Mouse (Mus musculus): ENCODE measurements at regions not wholly inside any gene's neighbourhood (a gene's known extent, or its start where the extent isn't known, plus 50 kb on each side); places are given as distances from the start of the nearest gene placed in this dataset.
A peak's percentile ranks its signal among the peaks of the same experiment; 100 is the strongest.

DNA sequence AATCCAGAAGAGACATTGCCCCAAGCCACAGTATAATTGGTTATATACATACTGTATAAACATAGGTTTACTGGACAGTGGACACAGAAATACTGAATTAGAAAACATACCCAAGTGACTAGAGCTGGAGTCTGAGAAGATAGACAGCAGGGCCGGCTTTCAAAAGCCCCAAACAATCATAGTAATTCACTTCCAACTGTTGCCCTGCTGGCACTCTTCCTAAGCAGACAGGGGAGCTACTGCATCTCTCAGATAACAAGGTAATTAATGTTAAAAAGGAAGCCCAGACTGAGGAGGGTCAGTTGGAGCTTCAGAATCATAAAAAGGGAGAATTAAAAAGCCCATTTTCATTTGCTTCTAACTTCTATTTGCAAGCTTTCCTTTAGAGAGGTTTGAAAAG, 764.5 kb downstream of the Vgll3 start:
- H3K4me1 ChIP-seq (ENCODE audit: control insufficient read depth, insufficient read depth) = no peaks in the 10 kb centered on the region
- H3K4me2 ChIP-seq (ENCODE audit: low read depth, low read length) = no peak overlapping the region
- 24% methylated on average over 1 of the region's 1 CpGs for WGBS
- no peak overlapping the region for H3K27ac ChIP-seq (ENCODE audit: low read depth)
- no peak for ATAC-seq (ENCODE audit: insufficient read depth, low read depth)
- no peak overlapping the region for H3K4me3 ChIP-seq (ENCODE audit: low read depth, low read length)
- no peak for DNase-seq (ENCODE audit: low spot score)
- no peaks in the 10 kb centered on the region for H3K27me3 ChIP-seq (ENCODE audit: control insufficient read depth, insufficient read depth, low read length)
- no peak for TF ChIP-seq EP300 (IDR thresholded peaks at IDR 0.05; ENCODE audit: low read depth)
- TF ChIP-seq CTCF (IDR thresholded peaks at IDR 0.05; ENCODE audit: low read depth) = no peak
- no peak overlapping the region for H3K9ac ChIP-seq (replicated peaks; ENCODE audit: low read depth, low read length)
- H3K36me3 ChIP-seq (replicated peaks; ENCODE audit: control insufficient read depth, insufficient read depth, low read length) = no peaks in the 10 kb centered on the region
- no peaks in the 10 kb centered on the region for H3K9me3 ChIP-seq (replicated peaks; ENCODE audit: control insufficient read depth, low read length)

- DNase-seq (ENCODE audit: low spot score) (peak; percentile 16), ATAC-seq (ENCODE audit: insufficient read depth, low read depth) (no peak)
- no peak overlapping the region for H3K9ac ChIP-seq (replicated peaks; ENCODE audit: low read depth, low read length)
- peak overlapping the region; percentile 56 for H3K4me2 ChIP-seq (ENCODE audit: low read depth, low read length)
- H3K27me3 ChIP-seq (ENCODE audit: control insufficient read depth, insufficient read depth, low read length) = no peaks in the 10 kb centered on the region
- H3K27ac ChIP-seq (ENCODE audit: low read depth) = no peak overlapping the region
- WGBS = 8% methylated on average over 12 of the region's 12 CpGs
- no peaks in the 10 kb centered on the region for H3K9me3 ChIP-seq (replicated peaks; ENCODE audit: control insufficient read depth, low read length)
- no peaks in the 10 kb centered on the region for H3K4me1 ChIP-seq (ENCODE audit: control insufficient read depth, insufficient read depth)
- H3K4me3 ChIP-seq (ENCODE audit: low read depth, low read length) = peak overlapping the region; percentile 35
- no peaks in the 10 kb centered on the region for H3K36me3 ChIP-seq (replicated peaks; ENCODE audit: control insufficient read depth, insufficient read depth, low read length)
- TF ChIP-seq EP300 (IDR thresholded peaks at IDR 0.05; ENCODE audit: low read depth) (no peak), CTCF (IDR thresholded peaks at IDR 0.05; ENCODE audit: low read depth) (no peak)
Observed at GRCm38 (mm10) chr16:66585698-66586284, 770.7 kb downstream of the Vgll3 start.

DNA sequence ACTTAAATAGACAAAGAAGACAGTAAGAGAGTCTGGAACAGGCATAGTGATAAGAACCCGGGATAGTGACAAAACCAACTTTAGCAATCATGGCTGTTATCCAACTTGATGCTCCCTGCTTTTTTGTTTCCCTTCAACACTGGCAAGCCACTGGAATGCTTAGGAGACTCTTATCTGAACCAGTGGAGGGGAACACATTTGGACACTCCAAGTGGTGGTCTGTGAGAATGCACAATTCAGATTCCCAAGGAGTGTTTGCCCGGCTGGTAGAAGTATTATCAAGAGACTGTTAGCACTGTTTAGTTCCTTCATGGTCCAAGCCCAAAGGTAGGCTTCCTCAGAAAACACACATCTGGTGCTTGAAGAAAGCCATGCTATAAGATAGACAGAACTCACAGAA, 787.2 kb downstream of the Vgll3 start:
- peak; percentile 28; the same call in 1 of the 2 replicates for TF ChIP-seq CTCF (IDR thresholded peaks at IDR 0.05; ENCODE audit: low read depth)
- no peak for TF ChIP-seq EP300 (IDR thresholded peaks at IDR 0.05; ENCODE audit: low read depth)
- no peaks in the 10 kb centered on the region for H3K27me3 ChIP-seq (ENCODE audit: control insufficient read depth, insufficient read depth, low read length)
- no peak overlapping the region for H3K27ac ChIP-seq (ENCODE audit: low read depth)
- no peaks in the 10 kb centered on the region for H3K4me1 ChIP-seq (ENCODE audit: control insufficient read depth, insufficient read depth)
- no peak for DNase-seq (ENCODE audit: low spot score)
- 9% methylated on average over 2 of the region's 2 CpGs for WGBS
- ATAC-seq (ENCODE audit: insufficient read depth, low read depth) = no peak
- H3K36me3 ChIP-seq (replicated peaks; ENCODE audit: control insufficient read depth, insufficient read depth, low read length) = no peaks in the 10 kb centered on the region
- no peak overlapping the region for H3K4me3 ChIP-seq (ENCODE audit: low read depth, low read length)
- H3K4me2 ChIP-seq (ENCODE audit: low read depth, low read length) = no peak overlapping the region
- no peaks in the 10 kb centered on the region for H3K9me3 ChIP-seq (replicated peaks; ENCODE audit: control insufficient read depth, low read length)
- H3K9ac ChIP-seq (replicated peaks; ENCODE audit: low read depth, low read length) = no peak overlapping the region

DNA sequence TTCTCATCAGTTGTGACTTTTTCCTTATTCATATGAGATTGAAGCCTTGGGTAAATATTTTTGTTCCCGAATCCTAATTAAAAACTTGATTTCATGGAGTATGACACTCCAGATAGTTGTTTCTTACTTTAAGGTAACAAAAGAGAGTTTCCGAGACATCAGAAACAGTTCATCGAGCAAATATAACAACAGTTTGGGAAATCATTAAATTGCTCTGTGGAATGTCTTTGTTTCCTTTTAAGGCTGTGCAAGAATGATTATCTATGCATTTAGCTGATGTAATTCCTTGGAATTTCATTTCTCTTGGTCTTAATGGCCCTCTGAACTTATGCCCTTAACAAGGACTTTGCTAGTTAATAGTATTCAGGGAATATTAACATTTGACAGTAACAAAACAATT, 787.6 kb downstream of the Vgll3 start:
- WGBS = 87% methylated on average over 3 of the region's 3 CpGs
- ATAC-seq (ENCODE audit: insufficient read depth, low read depth) (no peak), DNase-seq (ENCODE audit: low spot score) (no peak)
- TF ChIP-seq CTCF (IDR thresholded peaks at IDR 0.05; ENCODE audit: low read depth) (no peak), EP300 (IDR thresholded peaks at IDR 0.05; ENCODE audit: low read depth) (no peak)
- no peaks in the 10 kb centered on the region for H3K36me3 ChIP-seq (replicated peaks; ENCODE audit: control insufficient read depth, insufficient read depth, low read length)
- H3K4me1 ChIP-seq (ENCODE audit: control insufficient read depth, insufficient read depth) = no peaks in the 10 kb centered on the region
- H3K27ac ChIP-seq (ENCODE audit: low read depth) = no peak overlapping the region
- no peak overlapping the region for H3K9ac ChIP-seq (replicated peaks; ENCODE audit: low read depth, low read length)
- no peak overlapping the region for H3K4me3 ChIP-seq (ENCODE audit: low read depth, low read length)
- no peaks in the 10 kb centered on the region for H3K27me3 ChIP-seq (ENCODE audit: control insufficient read depth, insufficient read depth, low read length)
- H3K4me2 ChIP-seq (ENCODE audit: low read depth, low read length) = no peak overlapping the region
- H3K9me3 ChIP-seq (replicated peaks; ENCODE audit: control insufficient read depth, low read length) = no peaks in the 10 kb centered on the region

DNA sequence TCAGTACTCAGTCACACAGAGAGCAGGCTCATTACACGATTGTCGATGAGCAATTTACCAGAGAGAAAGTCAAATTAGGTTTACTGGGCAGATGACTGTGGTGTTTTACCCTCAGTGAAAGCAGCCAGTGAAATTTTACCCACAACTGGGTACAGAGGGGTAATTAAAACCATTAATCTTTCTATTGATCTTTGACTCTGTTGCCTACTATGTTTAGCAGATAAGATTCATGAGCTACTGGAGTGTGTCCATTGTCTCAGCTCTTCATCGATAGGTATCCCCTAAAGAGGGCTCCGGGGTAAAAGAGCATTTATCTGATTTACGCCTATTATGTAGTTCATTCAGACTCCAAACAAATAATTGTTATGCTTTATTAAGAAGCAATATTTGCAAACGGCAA, 788.8 kb downstream of the Vgll3 start:
- no peak for ATAC-seq (ENCODE audit: insufficient read depth, low read depth)
- whole genome bisulfite sequencing = 87% methylated on average over 6 of the region's 6 CpGs
- TF ChIP-seq EP300 (IDR thresholded peaks at IDR 0.05; ENCODE audit: low read depth) = no peak
- no peak for TF ChIP-seq CTCF (IDR thresholded peaks at IDR 0.05; ENCODE audit: low read depth)

More for the DNA sequence above, 788.8 kb downstream of the Vgll3 start:
- H3K27ac ChIP-seq (ENCODE audit: low read depth) = no peak overlapping the region
- H3K4me2 ChIP-seq (ENCODE audit: low read depth, low read length) = no peak overlapping the region
- DNase-seq (ENCODE audit: low spot score) = no peak
- no peak overlapping the region for H3K9ac ChIP-seq (replicated peaks; ENCODE audit: low read depth, low read length)
- no peaks in the 10 kb centered on the region for H3K9me3 ChIP-seq (replicated peaks; ENCODE audit: control insufficient read depth, low read length)
- H3K4me1 ChIP-seq (ENCODE audit: control insufficient read depth, insufficient read depth) = no peaks in the 10 kb centered on the region
- no peaks in the 10 kb centered on the region for H3K36me3 ChIP-seq (replicated peaks; ENCODE audit: control insufficient read depth, insufficient read depth, low read length)
- H3K4me3 ChIP-seq (ENCODE audit: low read depth, low read length) = no peak overlapping the region
- H3K27me3 ChIP-seq (ENCODE audit: control insufficient read depth, insufficient read depth, low read length) = no peaks in the 10 kb centered on the region
